Mouse (Mus musculus) cerebellum, adult 2 months (tissue): ENCODE data around the gene Ms4a4b.

Source experiments
- CTCF ChIP-seq: fragments of 200-500 bp; IDR thresholded peaks from 2 replicates; pipeline ENCODE4 v1.5.1; 2011; ENCODE audit warnings: low read depth, mild to moderate bottlenecking, control low read depth, low read length, moderate library complexity, borderline replicate concordance; ENCODE audit not compliant: insufficient read depth
- POLR2A ChIP-seq: fragments of 200-500 bp; IDR thresholded peaks from 2 replicates; pipeline ENCODE4 v1.6.1; 2011; ENCODE audit warnings: low read length, control low read depth, borderline replicate concordance; ENCODE audit not compliant: insufficient read depth

- TF ChIP-seq POLR2A: no peak
- no peak for TF ChIP-seq CTCF
Observed at GRCm38 (mm10) chr19:11408591-11408990, 34.8 kb upstream of the Ms4a4b start.
